Mouse (Mus musculus) lung, postnatal 14 days (tissue): ENCODE data around the gene Ciita.

Experiments used
- DNase-seq: peaks from one replicate; pipeline ENCODE4 v3.0.0; 2021

The Ciita gene

DNA sequence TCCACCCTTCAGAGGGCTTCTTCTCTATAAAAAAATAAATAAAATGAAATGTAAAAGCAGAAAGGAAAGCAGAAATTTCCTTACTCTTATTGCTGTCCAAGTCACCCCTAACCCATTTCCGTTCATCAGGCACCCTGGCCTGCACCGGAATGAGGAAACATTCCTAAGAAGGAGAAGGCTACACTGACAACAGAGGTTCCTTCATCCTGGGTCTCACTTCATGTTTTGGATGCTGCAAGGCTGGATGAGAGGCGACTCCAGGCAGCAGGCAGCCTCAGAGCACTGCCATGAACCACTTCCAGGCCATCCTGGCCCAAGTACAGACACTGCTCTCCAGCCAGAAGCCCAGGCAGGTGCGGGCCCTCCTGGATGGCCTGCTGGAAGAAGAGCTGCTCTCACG lies at the start of gene Ciita:
Ciita (plus strand) TSS at position 203 of the 400 bp plus-strand sequence.
- DNase-seq: no peak

GRCm38 (mm10) chr16:10431911-10432310 lies 47.9 kb upstream of the Ciita start:
- no peak for DNase-seq

DNA sequence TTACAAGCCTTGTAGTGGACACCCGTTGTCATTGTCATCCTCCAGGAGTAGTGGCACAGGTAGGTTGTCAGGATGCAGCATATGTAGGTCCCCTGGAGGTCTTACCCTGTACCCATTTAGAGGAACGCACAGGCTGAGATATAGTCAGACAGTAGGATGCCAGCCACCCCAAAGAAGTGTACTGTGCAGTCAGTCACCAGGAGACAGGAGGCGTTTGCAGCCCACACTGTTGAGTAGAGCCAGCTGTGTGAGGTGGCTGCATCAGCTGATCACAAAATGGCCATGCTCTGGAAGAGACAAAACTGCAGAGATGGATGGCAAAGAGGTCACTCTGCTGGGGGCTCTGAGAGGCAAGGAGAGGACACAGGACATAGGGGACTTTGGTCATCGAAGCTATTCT lies 47.5 kb upstream of the Ciita start:
- DNase-seq: no peak

DNA sequence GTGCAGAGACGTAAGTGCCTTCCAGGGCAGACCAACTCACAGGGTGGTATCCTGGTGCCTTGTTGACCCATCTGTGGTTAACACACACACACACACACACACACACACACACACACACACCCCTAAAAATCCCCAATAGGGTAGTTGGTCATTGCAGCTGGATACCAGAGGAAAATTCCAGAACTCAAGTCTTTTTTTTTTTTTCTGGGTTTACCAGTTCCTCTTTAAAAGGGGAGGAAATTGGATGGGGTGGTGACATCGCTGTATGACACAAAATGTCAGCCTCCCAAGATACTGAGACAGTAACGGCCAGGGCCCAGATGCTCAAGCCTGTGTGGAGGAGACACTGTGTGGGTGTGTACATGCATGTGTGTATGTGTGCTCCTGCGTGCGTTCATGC lies 46.5 kb upstream of the Ciita start:
- no peak for DNase-seq

GRCm38 (mm10) chr16:10436166-10436565 lies 43.7 kb upstream of the Ciita start:
- DNase-seq: no peak

DNA sequence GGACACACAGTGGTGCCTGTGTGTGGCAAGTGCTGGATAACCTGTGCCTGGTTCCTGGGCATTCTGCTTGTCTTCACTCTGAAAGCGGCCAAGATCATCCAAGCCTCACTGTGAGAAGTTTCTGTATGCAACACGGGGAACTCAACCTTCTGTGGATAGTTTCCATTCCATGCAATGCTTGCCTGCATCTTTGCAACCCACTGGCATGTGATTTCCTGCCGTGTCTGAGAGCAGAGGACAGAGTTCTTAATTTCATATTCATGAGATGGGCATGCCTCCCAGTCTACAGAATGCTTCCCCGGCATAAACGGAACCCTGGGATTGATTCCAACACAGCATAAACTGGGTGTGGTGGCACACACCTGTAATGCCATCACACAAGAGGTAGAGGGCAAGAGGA lies 41.8 kb upstream of the Ciita start:
- no peak for DNase-seq

DNA sequence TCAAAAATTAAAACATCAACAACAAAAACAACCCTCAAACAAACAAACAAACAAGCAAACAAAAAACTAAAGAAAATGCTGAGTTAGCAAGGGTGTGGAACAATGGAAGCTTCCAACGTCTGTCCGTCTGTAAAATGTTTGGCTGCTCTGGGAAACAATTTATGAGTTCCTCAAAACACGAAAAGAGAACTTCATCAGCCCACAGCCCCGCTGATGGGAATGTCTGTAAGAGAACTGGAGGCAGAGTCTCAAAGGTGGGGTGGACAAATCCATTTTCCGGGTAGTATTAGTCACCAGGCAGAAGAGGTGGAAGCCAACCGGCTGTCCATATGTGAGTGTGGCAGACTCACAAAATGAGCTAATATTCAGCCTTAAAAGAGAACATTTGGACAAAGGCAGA lies 38.5 kb upstream of the Ciita start:
- DNase-seq: no peak

- DNase-seq: no peak
These were observed 38.1 kb upstream of the Ciita start for GRCm38 (mm10) chr16:10441761-10442160.

DNA sequence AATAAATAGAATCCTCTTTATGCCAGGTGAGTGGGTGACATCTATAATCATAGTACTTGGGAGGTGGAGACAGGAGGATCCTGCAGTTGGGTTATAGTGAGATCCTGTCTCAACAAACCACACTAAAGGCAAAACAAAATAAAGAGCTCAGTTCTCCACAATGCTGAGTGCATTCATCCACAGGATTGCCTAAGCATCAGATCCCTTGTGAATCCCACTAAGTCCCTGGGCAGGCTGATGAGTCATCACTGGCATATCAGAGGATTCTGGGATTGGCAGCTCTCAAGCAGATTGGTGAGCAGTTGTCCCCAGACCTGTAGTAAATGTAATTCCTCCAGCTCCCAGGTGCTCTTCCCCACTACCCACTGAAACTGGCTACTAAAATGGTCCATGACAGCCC lies 36.1 kb upstream of the Ciita start:
- DNase-seq: no peak

- DNase-seq: no peak
These were observed 33.1 kb upstream of the Ciita start for GRCm38 (mm10) chr16:10446573-10447263.

DNA sequence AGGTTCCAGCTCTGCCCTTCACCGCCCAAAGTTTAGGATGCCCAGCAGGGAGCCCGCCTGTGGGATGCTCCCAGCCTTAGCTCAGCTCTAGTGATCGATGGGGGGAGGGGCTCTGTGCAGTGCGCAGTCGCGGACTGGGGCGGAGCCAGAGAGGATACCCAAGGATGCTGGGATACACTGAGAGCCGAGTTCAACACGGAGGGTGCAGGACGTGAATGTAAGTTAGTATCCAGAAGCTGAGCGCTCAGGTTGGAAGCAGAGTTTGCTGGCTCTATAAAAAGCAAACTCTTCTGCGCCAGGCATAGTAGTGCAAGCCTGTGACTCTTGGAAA lies 32.6 kb upstream of the Ciita start, which contains the start of gene Tvp23a:
Tvp23a (minus strand) TSS at position 99 of the 331 bp plus-strand sequence.
- peak; percentile 46 for DNase-seq

- no peak for DNase-seq
These were observed 32.1 kb upstream of the Ciita start for GRCm38 (mm10) chr16:10447781-10448180.

DNA sequence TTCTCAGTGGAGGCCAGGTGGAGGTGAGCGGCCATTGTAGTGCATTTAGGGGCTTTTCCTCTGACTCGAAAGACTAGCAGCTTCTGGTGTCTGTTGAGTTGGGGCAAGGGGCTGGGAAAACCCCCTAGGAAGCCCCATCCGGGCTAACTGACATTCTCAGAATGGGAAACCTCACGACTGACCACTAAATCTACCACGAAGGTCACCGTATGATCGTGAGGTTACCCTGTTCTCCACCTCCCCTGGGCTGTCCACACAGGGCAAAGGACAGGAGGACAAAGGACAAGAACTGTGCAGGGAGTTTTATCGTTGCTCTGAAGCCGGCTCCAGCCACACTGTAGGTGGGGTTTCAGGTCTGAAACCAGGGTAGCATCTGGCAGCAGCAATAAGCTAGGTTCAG lies 30.9 kb upstream of the Ciita start:
- no peak for DNase-seq

GRCm38 (mm10) chr16:10451906-10452305 lies 28.0 kb upstream of the Ciita start:
- DNase-seq: no peak

- DNase-seq: peak; percentile 97
These were observed 27.4 kb upstream of the Ciita start for GRCm38 (mm10) chr16:10452445-10452896.

DNA sequence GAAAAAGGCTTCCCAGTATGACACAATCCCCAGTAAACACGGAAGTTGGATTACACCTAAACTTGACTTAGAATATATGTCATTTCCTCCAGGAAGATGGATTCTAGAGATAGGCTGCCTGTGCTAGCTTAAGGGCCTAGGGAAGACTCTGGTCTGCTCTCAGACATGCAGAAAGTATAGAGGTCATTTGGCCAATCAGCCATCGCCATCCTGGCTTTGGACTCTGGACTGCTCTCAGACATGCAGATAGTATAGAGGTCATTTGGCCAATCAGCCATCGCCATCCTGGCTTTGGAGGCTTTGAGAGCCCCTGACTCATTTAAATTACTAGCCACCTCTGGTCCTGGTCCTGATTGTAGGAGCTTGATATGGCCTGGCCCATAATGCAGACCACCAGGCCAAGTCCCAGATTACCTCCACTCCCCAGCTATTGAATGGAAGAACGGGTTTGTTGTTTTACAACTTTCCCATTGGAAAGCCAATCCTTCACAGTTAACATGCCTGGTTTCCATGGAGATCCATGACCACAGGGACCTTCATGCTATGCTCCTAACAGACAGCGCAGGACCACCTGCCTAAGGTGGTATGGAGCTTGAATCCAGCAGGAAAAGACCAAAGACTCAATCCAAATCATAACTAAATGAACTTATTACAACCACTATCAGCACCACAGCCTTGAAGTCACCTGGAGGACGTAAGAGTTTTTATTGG lies 25.8 kb upstream of the Ciita start:
- no peak for DNase-seq

DNA sequence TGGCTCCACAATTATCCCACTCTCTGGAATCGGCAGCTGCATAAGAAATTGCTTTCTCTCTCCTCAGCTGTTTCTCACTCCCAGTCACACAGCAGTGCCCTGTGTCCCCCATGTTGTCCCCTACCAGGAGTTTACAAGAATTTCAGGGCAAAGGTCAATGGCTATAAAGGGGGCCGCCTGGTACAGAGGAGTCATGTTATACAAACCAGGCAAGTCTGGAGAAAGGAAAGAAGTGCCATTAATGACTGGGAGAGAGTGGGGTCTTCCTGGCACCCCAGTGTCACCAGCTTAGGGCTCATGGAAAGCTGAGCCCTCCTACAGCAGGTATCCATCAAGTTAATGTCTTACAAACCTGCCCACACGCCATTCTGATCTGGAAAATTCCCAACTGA lies 25.3 kb upstream of the Ciita start:
- DNase-seq: no peak

GRCm38 (mm10) chr16:10460188-10460587 lies 19.7 kb upstream of the Ciita start:
- no peak for DNase-seq

GRCm38 (mm10) chr16:10461178-10461577 lies 18.7 kb upstream of the Ciita start:
- DNase-seq: no peak

- DNase-seq: no peak
These were observed 14.7 kb upstream of the Ciita start for GRCm38 (mm10) chr16:10465011-10465681.

GRCm38 (mm10) chr16:10467391-10468107 lies 12.3 kb upstream of the Ciita start:
- no peak for DNase-seq

- DNase-seq: no peak
These were observed 11.7 kb upstream of the Ciita start for GRCm38 (mm10) chr16:10468201-10468600.

GRCm38 (mm10) chr16:10471950-10472349 lies 7.9 kb upstream of the Ciita start:
- DNase-seq: no peak
